Mouse (Mus musculus) liver, embryonic 15.5 days (tissue): ENCODE measurements around the gene Arhgef2. TPM values are rescaled to one million over a fixed set of nuclear protein-coding genes. Genes with fewer than 3 reads are reported as not detected.
A peak's percentile ranks its signal among the peaks of the same experiment; 100 is the strongest.

Source experiments
- ATAC-seq: fragments of 200-750 bp; cut with Nextera tagmentation; 2 replicates; pipeline ENCODE4 v1.8.0; 2017; ENCODE audit warnings: moderate number of reproducible peaks, mild to moderate bottlenecking, moderate library complexity; ENCODE audit not compliant: insufficient read depth
- H3K27ac ChIP-seq: fragments of 300-500 bp; sonication (generic); replicated peaks from 2 replicates; pipeline ENCODE4 v1.5.1; 2015; ENCODE audit warnings: mild to moderate bottlenecking, inconsistent platforms
- H3K27me3 ChIP-seq: fragments of 300-500 bp; sonication (generic); 2 replicates; pipeline ENCODE4 v1.6.1; 2015; ENCODE audit warnings: mild to moderate bottlenecking, inconsistent platforms
- H3K36me3 ChIP-seq: fragments of 300-500 bp; sonication (generic); replicated peaks from 2 replicates; pipeline ENCODE4 v1.6.1; 2015; ENCODE audit warnings: moderate library complexity, mild to moderate bottlenecking, inconsistent platforms
- H3K4me1 ChIP-seq: fragments of 300-500 bp; sonication (generic); replicated peaks from 2 replicates; pipeline ENCODE4 v1.6.1; 2015; ENCODE audit warnings: inconsistent platforms
- H3K4me2 ChIP-seq: fragments of 300-500 bp; sonication (generic); 2 replicates; pipeline ENCODE4 v1.6.1; 2015; ENCODE audit warnings: moderate library complexity, mild to moderate bottlenecking, inconsistent platforms
- H3K4me3 ChIP-seq: fragments of 300-500 bp; sonication (generic); replicated peaks from 2 replicates; pipeline ENCODE4 v1.5.1; 2015; ENCODE audit warnings: mild to moderate bottlenecking, inconsistent platforms
- H3K9ac ChIP-seq: fragments of 300-500 bp; sonication (generic); 2 replicates; pipeline ENCODE4 v1.6.1; 2015; ENCODE audit warnings: moderate library complexity, mild to moderate bottlenecking, inconsistent platforms
- H3K9me3 ChIP-seq: fragments of 300-500 bp; sonication (generic); replicated peaks from 2 replicates; pipeline ENCODE4 v1.6.1; 2016; ENCODE audit warnings: inconsistent platforms
- WGBS: fragments of 180-500 bp; shearing (Covaris S2); methylation state at CpG from one replicate; pipeline ENCODE4 v1.1.7; 2015; ENCODE audit warnings: mixed read lengths; ENCODE audit not compliant: insufficient replicate concordance; 5-methylcytosine and 5-hydroxymethylcytosine counted together
- polyA plus RNA-seq: library from polyadenylated mRNA; unstranded; fragments of >200 nt; fragmentation: Nextera tagmentation; extraction: Ambion mirVana; gene quantifications from 2 replicates; pipeline ENCODE4 v1.2.1, GENCODE M21; 2015

Gene Arhgef2
- polyA plus RNA-seq, 1 experiment from 2014 or later = 14.4 TPM

DNA sequence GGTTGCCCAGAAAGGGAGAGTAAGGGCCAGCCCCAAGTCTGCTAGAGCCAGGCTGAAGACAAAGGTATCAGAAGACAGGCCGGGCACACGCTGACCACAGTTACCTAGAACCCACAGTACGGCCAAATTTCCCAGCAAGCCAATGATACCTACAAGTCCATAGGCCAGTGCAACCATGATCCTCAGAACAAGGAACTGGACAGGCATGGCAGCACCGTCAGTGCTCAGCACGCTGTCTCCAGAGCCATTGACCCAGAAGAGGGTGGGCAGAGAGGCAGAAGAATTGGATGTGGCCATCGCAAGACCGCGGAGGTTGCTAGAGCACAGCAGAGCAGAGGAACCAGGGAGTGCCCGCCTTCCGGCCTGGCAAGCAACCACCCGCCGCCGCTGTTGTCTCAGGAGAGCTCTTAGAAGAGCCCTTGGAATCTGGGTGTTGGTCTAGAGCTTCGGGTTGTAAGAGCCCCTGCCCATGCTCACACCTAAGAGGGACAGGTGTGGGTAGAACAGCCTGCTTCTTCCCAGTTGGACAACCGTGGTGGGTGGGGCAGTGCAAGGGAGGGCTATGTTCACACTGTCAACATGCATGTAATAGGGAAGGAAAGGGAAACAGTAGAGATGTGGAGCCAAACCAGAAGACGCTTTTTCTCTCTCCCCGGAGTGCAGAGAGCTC is 47.2 kb downstream of the Arhgef2 start, which contains the start of gene Rxfp4:
Gene Rxfp4 (minus strand): TSS at position 297 of the 670 bp plus-strand sequence.
- no peaks in the 10 kb centered on the region for H3K27me3 ChIP-seq
- no peak for ATAC-seq
- H3K4me1 ChIP-seq = 0 out of 2 replicates have a peak, but pooled peaks cover 4% of the 10 kb centered on the region
- no peak within 1 kb of the TSS for H3K27ac ChIP-seq
- no peak within 1 kb of the TSS for H3K4me3 ChIP-seq
- 75% methylated on average over 17 of the region's 17 CpGs for WGBS
- 0 out of 2 replicates have a peak, but pooled peaks cover 3% of the 10 kb centered on the region for H3K36me3 ChIP-seq
- H3K9me3 ChIP-seq = no peaks in the 10 kb centered on the region
- H3K4me2 ChIP-seq = no peak within 1 kb of the TSS
- no peak within 1 kb of the TSS for H3K9ac ChIP-seq

DNA sequence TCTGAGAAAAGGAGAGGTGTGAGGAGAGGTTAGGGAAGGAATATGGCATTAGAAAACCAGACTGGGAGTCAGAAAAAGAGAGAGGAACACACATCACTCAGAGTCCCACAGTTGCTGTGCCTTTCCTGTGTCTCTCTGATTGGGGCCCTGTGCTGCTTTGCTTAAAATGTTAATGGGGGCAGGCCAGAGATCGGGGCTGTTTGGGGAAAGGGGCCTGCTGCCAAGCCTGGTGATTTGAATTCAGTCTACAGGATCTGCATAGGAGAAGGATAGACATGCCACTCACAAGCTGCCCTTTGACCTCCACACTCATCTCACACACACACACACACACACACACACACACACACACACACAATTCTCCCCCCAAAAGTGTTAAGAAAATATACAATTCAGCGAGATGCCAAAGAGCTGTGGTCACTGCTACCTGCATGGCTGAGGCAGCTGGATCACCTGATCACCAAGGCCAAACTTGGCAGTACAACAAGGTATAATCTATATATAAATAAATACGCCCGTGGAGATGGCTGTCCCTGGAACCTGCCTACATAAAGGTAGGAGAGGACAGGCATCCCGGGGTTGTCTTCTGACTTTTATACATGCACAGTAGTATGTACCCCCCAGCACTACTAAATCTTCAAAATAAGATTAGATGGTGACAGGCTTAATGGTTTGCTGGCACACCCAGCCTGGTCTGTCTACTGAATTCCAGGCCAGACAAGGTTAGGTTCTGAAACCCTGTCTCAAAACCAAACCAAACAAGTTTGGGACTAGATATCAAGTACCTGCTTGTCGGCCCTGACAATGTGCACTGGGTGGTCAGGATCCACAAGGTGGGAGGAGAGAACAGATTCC is 48.0 kb downstream of the Arhgef2 start:
- Histone ChIP-seq H3K9me3 (no peaks in the 10 kb centered on the region), H3K4me3 (no peak overlapping the region), H3K4me1 (0 out of 2 replicates have a peak, but pooled peaks cover 4% of the 10 kb centered on the region), H3K9ac (no peak overlapping the region), H3K36me3 (no peaks in the 10 kb centered on the region), H3K4me2 (no peak overlapping the region), H3K27me3 (no peaks in the 10 kb centered on the region), H3K27ac (no peak overlapping the region)
- WGBS = 62% methylated on average over 6 of the region's 6 CpGs
- no peak for ATAC-seq

DNA sequence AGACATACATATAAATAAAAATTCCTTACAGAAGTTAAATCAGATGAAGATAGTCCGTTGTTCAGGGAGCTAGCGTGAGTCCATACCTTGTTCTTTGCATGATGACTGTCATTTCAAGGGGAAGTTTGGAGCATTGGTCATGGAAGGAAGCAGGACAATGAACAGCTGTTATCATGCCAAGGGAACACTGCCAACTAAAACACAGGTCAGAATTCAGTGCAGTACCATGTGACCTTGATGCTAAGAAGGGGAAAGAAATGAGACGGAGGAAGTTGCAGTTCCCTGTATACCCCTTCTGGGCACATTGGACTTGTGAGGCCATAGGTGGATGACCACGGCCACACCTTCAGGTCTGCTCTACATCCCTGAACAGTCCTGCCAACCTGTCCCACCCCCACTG is 48.9 kb downstream of the Arhgef2 start:
- Histone ChIP-seq H3K4me1 (0 out of 2 replicates have a peak, but pooled peaks cover 4% of the 10 kb centered on the region), H3K36me3 (no peaks in the 10 kb centered on the region), H3K27me3 (no peaks in the 10 kb centered on the region), H3K9ac (no peak overlapping the region), H3K4me3 (no peak overlapping the region), H3K9me3 (no peaks in the 10 kb centered on the region), H3K27ac (no peak overlapping the region), H3K4me2 (no peak overlapping the region)
- 60% methylated on average over 4 of the region's 4 CpGs for WGBS
- no peak for ATAC-seq

DNA sequence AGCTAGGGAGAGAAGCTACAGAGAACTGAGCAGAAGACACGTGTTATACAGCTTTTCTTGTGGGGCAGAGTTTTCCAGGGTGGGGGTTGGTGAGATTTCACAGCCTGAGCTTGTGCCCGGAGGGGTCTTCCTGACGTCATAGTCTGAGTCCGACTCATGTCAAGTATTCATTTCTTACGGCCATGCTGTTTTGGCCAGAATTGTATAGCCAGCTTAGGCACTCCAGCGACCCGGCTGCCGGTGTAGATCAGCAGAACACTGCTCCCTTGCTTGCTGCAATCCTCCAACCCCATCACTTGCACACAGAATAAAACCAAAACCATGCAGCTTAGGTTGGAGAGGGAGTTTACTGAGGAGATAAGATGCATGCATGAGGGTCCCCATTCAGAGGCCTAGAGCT is 49.9 kb downstream of the Arhgef2 start:
- Histone ChIP-seq H3K9ac (no peak overlapping the region), H3K4me2 (no peak overlapping the region), H3K4me1 (0 out of 2 replicates have a peak, but pooled peaks cover 4% of the 10 kb centered on the region), H3K9me3 (no peaks in the 10 kb centered on the region), H3K36me3 (no peaks in the 10 kb centered on the region), H3K4me3 (no peak overlapping the region), H3K27me3 (no peaks in the 10 kb centered on the region), H3K27ac (no peak overlapping the region)
- WGBS = 67% methylated on average over 8 of the region's 8 CpGs
- no peak for ATAC-seq

DNA sequence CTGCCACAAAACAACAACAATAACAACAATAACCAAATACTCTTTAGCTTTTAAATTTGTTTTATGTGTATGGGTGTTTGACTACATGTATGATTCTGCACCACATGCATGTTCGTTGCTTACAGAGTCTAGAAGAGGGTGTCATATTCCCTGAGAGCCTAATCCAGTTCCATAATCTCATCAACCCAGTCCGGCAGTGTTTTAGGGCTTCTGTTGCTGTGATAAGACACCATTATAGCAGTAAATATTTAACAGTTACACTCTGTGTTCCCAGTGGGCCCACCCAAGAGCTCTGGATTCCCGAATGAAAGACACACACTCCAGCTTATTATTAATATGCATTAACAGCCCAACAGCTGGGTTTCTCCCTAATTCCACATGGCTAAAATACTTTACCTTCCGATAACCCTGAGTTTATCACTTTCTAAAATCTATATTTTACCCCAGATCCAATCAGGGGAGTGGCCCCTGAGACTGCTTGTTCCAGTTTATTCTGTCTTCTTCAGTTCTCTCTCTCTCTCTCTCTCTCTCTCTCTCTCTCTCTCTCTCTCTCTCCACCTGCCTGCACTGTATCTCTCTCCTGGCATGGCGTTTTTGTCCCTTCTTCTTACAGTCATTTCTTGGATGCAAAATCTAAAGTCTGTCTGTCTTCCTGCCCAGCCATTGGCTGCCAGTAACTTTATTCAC is 52.8 kb downstream of the Arhgef2 start:
- no peak overlapping the region for H3K4me3 ChIP-seq
- no peaks in the 10 kb centered on the region for H3K4me1 ChIP-seq
- no peak for ATAC-seq
- no peaks in the 10 kb centered on the region for H3K36me3 ChIP-seq
- H3K27ac ChIP-seq = no peak overlapping the region
- H3K4me2 ChIP-seq = no peak overlapping the region
- WGBS = 50% methylated on average over 5 of the region's 5 CpGs
- H3K9me3 ChIP-seq = no peaks in the 10 kb centered on the region
- no peaks in the 10 kb centered on the region for H3K27me3 ChIP-seq
- H3K9ac ChIP-seq = no peak overlapping the region

DNA sequence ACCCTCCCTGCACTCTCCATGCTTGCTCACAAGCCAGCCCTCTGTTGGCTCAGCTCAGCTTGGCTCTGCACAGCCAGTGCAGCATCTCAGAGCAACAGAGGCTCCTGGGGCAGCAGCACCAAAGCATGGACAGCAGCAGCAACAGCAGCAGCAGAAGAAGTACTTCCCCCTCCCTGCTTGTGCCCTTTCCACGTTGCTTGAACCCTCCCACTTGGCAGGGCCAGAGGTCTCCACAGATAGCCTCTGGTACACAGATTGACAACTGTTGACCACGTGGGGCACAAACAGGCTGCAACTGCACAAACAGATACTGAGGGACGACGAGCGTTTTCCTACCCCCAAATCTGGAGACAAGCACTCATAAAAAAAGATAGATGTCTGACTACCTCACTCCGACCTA is 54.0 kb downstream of the Arhgef2 start:
- ATAC-seq = no peak
- no peaks in the 10 kb centered on the region for H3K27me3 ChIP-seq
- no peaks in the 10 kb centered on the region for H3K36me3 ChIP-seq
- no peaks in the 10 kb centered on the region for H3K9me3 ChIP-seq
- H3K9ac ChIP-seq = no peak overlapping the region
- WGBS = 17% methylated on average over 6 of the region's 6 CpGs
- H3K4me1 ChIP-seq = no peaks in the 10 kb centered on the region
- H3K4me3 ChIP-seq = no peak overlapping the region
- no peak overlapping the region for H3K4me2 ChIP-seq
- H3K27ac ChIP-seq = no peak overlapping the region

DNA sequence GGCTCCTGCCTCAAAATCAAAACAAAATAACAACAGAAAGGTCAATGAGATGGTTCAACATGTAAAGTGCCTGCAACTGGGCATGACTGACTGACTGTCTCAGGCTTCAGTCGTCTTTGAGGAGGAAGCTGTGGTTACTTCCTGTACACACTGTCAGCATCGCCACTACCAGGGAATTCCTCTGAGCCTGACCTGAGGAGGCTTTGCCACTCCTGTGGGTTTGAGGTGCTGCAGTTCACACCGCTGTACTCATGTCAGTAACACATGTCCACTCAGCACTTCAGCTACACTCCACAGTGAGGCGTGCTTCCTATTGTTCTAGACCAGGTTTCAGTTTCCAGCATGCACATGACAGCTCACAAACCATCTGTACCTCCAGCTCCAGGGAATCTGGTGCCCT is 58.3 kb downstream of the Arhgef2 start:
- 21% methylated on average over 4 of the region's 4 CpGs for WGBS
- Histone ChIP-seq H3K4me1 (no peaks in the 10 kb centered on the region), H3K4me3 (no peak overlapping the region), H3K27ac (no peak overlapping the region), H3K27me3 (no peaks in the 10 kb centered on the region), H3K4me2 (no peak overlapping the region; the same call in 1 of the 2 replicates), H3K9ac (no peak overlapping the region), H3K9me3 (no peaks in the 10 kb centered on the region), H3K36me3 (no peaks in the 10 kb centered on the region)
- no peak for ATAC-seq

DNA sequence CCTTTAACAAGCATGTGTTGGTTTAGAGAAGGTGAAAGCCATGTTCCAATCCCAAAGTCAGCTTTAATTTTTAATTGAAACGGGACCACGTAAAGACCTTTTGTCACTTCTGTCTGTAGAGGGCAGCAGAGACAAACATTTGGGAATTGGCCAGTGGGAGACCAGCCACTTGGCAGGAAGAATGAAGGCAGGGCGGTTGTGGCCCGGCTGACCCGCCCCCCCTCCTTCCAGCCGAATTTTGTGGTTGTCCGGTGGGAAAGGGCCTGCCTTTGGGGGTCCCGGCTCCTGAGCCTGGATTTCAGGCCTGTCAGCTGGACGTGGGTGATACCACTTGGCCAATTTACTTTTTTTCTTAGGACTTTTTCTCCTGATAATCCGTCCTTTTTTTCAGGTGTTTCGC is 71.6 kb downstream of the Arhgef2 start:
- Histone ChIP-seq H3K36me3 (no peaks in the 10 kb centered on the region), H3K27me3 (no peaks in the 10 kb centered on the region), H3K9ac (peak overlapping the region; percentile 49; the same call in 1 of the 2 replicates), H3K4me2 (peak overlapping the region; percentile 72), H3K4me3 (peak overlapping the region; percentile 45), H3K9me3 (no peaks in the 10 kb centered on the region), H3K27ac (no peak overlapping the region), H3K4me1 (peaks cover 4% of the 10 kb centered on the region)
- no peak for ATAC-seq
- WGBS = 11% methylated on average over 11 of the region's 11 CpGs

DNA sequence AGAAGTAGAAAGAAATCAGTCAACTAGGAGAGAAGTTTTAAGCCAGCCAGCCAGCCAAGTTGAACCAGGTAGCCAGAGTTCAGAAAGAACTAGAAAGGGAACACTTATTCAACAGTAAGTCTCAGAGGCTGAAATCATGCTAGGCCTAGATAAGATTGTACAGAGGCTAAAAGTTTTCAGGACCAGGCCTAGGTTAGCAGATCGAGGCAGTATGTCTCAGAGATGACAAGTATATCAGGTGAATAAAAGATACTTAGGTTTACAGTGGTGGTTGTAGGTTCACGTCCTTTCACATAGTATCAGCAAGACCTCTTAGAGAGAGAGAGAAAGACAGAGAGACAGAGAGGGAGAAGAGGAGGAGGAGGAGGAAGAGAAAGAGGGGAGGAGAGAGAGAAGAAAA is 78.0 kb downstream of the Arhgef2 start:
- Histone ChIP-seq H3K27ac (no peak overlapping the region), H3K9ac (no peak overlapping the region), H3K27me3 (no peaks in the 10 kb centered on the region), H3K9me3 (no peaks in the 10 kb centered on the region), H3K4me1 (peaks cover 28% of the 10 kb centered on the region), H3K4me2 (no peak overlapping the region), H3K4me3 (no peak overlapping the region), H3K36me3 (peaks cover 8% of the 10 kb centered on the region)
- no peak for ATAC-seq
- WGBS = 57% methylated on average over 2 of the region's 2 CpGs

DNA sequence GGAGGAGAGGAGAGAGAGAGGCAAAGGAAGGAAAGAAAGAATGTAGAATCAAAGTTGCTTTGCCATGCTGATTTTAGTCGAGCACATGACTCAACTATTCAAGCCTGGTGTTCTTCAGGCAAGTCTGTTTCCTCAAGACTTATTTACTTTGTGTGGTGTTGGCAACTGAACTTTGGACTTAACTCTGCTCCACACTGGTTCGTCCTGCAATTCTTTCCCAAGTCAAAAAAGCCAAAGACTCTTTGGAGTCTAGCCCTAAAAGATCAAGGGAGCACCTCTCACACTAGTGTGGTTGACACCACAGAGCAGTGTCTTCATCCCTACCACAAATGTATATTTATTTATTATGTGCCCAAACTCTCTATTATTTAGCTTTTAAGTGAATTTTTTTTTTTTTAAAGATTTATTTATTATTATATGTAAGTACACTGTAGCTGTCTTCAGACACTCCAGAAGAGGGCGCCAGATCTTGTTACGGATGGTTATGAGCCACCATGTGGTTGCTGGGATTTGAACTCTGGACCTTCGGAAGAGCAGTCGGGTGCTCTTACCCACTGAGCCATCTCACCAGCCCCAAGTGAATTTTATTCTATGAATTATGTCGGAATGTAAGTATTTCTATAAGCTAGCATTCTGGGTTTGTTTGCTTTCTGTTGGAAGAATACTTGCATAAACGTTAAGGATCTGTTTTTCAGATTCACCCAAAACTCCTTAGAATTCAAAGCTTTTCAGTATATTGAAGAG is 78.6 kb downstream of the Arhgef2 start:
- ATAC-seq = no peak
- 42% methylated on average over 8 of the region's 8 CpGs for WGBS
- peaks cover 14% of the 10 kb centered on the region for H3K36me3 ChIP-seq

More for the DNA sequence above, 78.6 kb downstream of the Arhgef2 start:
- no peaks in the 10 kb centered on the region for H3K9me3 ChIP-seq
- peaks cover 28% of the 10 kb centered on the region for H3K4me1 ChIP-seq
- H3K4me3 ChIP-seq = peak overlapping the region; percentile 76
- H3K4me2 ChIP-seq = peak overlapping the region; percentile 84
- H3K27ac ChIP-seq = peak overlapping the region; percentile 85
- H3K27me3 ChIP-seq = no peaks in the 10 kb centered on the region
- H3K9ac ChIP-seq = peak overlapping the region; percentile 44; the same call in 1 of the 2 replicates
